Mouse (Mus musculus): ENCODE measurements at regions not wholly inside any gene's neighbourhood (a gene's known extent, or its start where the extent isn't known, plus 50 kb on each side); places are given as distances from the start of the nearest gene placed in this dataset.
A peak's percentile ranks its signal among the peaks of the same experiment; 100 is the strongest.

DNA sequence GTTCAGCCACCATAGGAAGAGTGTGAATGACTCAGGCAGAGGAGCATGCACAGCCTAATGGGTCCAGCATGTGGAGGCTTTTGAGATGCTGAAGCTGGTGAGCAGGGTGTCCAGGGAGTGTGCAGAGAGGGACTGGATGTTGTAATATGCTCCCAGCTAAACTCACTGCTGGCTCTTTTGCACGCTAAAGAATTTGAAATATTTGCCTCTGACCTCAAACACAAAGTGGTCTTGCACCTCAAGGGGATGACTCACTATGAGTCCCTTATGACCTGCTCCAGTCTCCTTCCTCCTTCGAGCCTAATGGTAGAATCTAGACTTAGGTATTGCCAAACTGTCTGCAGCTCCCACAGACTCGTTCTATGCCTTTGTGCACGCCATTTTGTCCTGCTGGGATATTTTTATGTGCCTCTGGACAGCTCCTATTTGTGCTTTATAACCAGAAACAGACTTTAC is 55.0 kb upstream of the Slit3 start:
- peak; percentile 92 for DNase-seq (ENCODE audit: low read depth)

DNA sequence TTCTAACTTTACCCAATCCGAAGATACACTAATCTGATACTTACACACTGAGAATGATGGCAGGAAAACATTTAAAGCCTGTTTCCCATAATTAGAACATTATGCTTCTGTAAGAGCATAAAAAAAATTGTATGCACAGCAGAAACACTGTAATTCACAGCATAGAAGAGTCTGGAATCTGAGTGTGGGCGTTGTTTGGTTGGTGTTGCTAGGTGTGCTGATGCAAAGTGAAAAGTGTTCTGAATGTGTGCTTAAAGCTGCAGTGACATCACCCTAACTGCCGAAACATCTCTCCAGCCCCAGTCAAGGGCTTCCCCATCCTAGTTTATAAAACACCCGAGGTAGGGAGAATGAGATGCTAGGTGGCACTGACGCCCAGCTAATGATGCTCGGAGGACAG is 63.2 kb upstream of the Slit3 start:
- no peak for DNase-seq (ENCODE audit: low read depth)

- no peak for DNase-seq (ENCODE audit: low read depth)
These were observed 65.4 kb upstream of the Slit3 start for GRCm38 (mm10) chr11:35055496-35056125.

GRCm38 (mm10) chr11:35053613-35053950 is 67.4 kb upstream of the Slit3 start:
- peak; percentile 81 for DNase-seq (ENCODE audit: low read depth)

DNA sequence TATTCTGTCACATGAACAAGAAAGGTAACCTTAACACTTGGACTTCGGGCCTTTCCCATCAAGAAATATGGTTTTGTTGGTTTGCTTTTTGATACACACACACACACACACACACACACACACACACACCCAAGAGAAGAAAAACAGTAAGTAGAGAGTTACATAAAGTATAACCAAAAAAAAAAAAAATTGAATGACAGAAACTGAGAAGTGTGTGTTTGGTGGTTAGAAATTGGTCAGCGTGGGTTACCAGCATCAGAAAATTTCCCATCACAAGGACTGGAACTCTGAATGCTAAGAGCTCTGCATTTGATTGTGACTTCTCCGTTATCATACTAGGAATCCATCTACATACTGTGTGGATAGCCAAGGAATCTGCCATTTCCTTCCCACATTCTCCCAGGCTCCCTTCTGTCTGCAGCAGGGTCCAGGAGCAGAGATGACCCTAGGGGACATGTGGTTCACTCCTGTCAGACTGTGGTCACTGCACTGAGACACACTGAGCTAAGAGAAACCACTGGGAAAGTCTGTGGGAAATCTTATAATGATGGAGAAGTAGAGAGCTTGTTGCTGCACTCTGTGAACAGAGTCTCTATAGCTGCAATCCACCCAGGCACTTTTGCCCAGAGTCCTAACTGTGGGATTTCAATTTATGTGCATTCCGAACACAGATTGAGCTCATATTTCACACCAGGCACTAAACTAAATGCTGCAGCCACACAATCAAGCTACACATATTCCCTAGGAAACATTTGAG is 68.0 kb upstream of the Slit3 start:
- no peak for DNase-seq (ENCODE audit: low read depth)

- no peak for DNase-seq (ENCODE audit: low read depth)
These were observed 71.3 kb upstream of the Slit3 start for GRCm38 (mm10) chr11:35049663-35050215.

GRCm38 (mm10) chr11:35044659-35045058 is 76.4 kb upstream of the Slit3 start:
- DNase-seq (ENCODE audit: low read depth) = no peak

DNA sequence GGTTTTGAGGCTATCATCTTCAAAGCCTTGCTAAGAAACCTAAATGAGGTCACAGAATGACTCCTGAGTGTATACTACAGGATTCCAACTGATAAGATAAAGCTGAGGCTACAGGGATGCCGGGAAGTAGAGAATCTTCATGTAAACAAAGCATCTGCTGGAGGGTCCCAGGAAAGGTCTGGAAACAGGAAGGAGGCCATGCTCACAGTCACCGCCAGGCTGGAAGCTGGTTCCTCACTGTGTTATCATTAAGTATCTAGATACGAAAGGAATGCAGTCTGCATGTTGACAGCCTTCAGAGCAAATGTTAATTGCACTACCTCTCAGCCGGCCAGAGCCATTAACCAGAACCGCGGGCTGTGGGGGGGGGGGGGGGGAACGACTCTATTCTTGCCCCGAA is 96.6 kb upstream of the Slit3 start:
- DNase-seq (ENCODE audit: low read depth) = no peak

GRCm38 (mm10) chr11:35023813-35024212 is 97.2 kb upstream of the Slit3 start:
- no peak for DNase-seq (ENCODE audit: low read depth)

DNA sequence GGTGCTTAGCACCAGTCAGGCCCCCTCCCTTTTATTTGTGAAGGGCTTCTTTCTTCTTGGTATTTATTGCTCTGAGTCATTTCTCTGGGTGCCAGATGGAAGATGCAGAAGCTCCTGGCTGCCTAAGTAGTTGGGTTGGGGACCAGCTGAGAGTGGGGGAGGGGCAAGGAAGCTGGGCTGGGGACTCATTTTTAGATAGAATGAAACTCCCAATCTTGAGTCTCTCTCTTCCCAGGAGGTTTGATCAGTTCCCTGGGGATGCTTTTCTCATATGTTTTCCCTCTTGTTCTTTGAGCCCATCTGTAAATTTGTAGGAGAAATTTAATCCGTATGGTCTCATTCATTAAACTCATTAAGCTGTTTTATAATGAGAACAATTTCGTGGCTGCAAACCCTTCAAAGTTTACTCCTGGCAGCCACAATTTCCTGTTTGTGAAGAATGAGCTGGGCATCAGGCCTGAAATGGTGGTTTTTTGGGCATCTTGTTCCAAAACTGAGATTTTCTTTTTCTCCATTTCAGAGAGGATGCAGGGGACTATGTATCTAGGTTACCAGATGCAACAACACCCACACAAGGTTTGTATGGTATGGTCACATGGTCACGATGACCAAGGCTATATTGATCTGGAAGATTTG is 98.9 kb upstream of the Slit3 start:
- DNase-seq (ENCODE audit: low read depth) = no peak

- no peak for DNase-seq (ENCODE audit: low read depth)
These were observed 104.0 kb upstream of the Slit3 start for GRCm38 (mm10) chr11:35016998-35017397.

DNA sequence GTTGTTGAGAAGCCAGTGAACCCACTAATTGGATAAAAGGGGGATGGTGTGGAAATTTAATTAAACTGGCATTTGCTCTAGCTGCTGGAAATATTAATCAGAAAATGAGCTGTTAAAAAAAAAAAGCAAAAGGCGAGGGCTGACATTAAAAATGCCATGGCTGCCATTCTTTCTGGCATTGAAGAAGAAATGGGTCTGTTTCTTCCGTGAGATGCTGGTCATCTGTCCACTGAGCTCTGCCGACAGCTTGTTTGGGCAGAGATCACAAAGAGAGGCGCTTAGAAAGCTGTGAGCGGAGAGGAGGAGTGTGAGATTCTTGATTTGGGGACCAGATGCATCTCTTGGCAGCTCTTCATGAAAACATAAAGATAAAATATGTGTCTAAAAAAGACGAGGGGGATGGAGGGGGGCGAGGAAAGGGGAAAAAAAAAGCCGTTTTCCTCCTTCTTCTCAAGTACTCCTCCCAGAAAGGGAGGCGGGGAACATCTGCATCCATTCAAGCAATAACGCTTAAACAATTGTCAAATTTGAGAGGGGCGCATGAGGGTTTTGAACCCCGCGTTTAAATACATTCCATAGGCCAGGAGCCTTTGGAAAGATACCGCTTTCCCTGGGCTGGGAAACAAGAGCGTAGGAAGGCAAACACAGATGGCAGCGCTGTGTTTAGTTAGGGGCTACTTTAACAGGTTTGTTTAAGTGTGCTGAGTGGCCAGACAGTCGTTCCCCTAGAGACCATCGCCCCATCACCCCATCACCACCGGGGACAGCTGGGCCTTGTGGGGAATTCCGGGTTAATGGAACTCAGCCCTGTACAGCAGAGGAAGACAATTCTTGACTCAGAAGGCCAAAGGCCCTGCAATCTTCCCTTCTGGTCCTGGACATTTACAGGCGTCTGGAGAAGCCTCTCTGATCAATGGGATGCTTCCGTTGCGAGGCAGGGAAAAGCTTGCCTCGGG is 109.2 kb upstream of the Slit3 start:
- DNase-seq (ENCODE audit: low read depth) = no peak

GRCm38 (mm10) chr11:35006773-35007567 is 114.1 kb upstream of the Slit3 start:
- DNase-seq (ENCODE audit: low read depth) = no peak

- DNase-seq (ENCODE audit: low read depth) = no peak
These were observed 115.9 kb upstream of the Slit3 start for GRCm38 (mm10) chr11:35005143-35005542.

DNA sequence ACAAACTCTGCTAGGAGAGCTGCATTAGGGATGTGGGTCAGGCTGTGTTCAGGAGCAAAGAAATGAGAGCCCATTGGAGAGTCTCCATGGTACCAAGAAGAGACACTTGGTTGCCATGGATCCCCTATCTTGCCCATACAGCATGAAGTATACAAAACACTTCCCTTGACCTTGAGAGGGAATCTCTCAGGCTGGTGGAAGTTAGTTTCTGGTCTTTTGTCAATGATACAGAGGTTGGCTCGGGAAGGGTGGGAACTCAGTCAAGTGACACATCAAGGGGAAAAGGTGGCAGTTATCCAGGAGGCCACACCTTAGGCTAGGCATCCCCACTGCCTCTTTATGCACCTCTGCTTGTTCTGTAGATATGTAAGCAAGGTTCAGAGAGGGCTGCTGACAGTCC is 116.6 kb upstream of the Slit3 start:
- DNase-seq (ENCODE audit: low read depth) = peak; percentile 8

GRCm38 (mm10) chr11:35003956-35004355 is 117.1 kb upstream of the Slit3 start:
- peak; percentile 52 for DNase-seq (ENCODE audit: low read depth)

DNA sequence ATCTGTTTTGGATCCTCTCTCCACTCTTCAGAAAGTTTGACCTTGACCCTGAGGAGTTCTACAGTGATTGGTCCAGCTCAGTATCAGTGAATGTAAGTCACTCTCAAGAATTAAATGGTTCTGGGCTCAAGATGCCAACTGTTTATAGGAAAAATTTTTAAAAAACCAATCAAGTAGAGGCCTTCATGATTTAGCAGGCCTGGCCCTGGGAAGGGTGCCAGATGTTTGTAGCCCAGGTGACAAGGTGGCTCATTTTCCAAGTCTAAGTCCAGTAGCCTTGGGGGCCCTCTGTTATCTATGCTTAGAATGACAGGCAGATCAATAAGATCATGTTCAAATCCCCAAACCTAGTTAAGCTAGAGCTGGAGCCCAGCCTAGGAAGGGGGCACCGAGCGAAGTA is 123.1 kb upstream of the Slit3 start:
- DNase-seq (ENCODE audit: low read depth) = peak; percentile 30

DNA sequence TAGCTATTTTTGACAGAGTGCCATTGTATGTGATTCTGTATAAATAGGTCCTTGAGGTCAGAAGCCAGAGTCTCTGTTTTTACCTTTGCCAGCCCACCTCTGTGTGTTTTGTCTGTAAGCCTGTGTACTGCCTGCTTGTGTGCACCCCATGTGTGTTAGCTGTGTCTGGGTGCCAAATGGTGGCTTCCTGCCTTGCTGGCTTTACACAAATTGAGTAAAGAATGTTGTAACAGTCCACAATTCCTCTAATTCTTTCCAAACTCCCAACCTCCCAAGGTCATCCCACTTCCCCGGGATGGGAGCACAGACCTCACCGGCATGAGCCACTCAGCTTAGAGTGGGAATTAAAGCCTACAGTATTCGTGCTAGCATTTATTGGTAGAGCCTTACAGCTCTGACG is 125.5 kb upstream of the Slit3 start:
- no peak for DNase-seq (ENCODE audit: low read depth)

- DNase-seq (ENCODE audit: low read depth) = peak; percentile 65
These were observed 138.1 kb upstream of the Slit3 start for GRCm38 (mm10) chr11:34982775-34983457.

- DNase-seq (ENCODE audit: low read depth) = peak; percentile 74
These were observed 140.8 kb upstream of the Slit3 start for GRCm38 (mm10) chr11:34980210-34980609.
